8 mouse cellular contexts compared by ENCODE assay signal in the genomic region with DNA sequence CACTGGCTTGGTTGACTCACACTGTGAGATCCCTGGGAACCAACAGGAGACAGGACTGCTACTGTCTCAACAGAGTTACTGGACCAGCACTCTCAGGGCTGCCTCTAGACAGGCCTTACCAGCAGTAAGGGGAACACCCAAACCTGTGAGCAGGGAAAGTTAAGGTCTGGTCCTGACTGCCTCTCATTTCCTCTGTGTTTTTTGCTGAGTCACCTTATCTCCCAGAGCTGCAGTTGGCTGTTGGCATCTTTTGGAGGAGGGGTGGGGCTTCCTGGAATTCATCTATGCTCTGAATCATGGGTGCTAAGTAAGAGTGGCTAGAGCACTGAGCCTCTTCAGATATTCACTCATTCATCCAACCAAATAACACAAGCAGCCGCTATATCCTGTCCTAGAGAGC. TPM values are rescaled to one million over a fixed set of nuclear protein-coding genes. Genes with fewer than 3 reads are reported as not detected.
DNase-seq lines count a peak whose midpoint lies in the region; ATAC-seq and TF ChIP-seq lines count a peak whose summit lies in the region.

No protein-coding gene starts in this region.

- H3K27ac ChIP-seq in heart, embryonic 10.5 days: peak overlapping the region; percentile 87
- peak overlapping the region; percentile 100 for H3K27ac ChIP-seq in liver, embryonic 14.5 days
- H3K27ac ChIP-seq in stomach, postnatal 0 days (replicated peaks): peak overlapping the region; percentile 37

- H3K27me3 ChIP-seq in heart, embryonic 10.5 days (ENCODE audit: insufficient read depth, poor library complexity, severe bottlenecking): peaks cover 25% of the 10 kb centered on the region
- H3K27me3 ChIP-seq in liver, embryonic 14.5 days (ENCODE audit: control insufficient read depth, insufficient read depth, low read length): no peaks in the 10 kb centered on the region
- H3K27me3 ChIP-seq in stomach, postnatal 0 days (ENCODE audit: control insufficient read depth, insufficient read depth, low read length): no peaks in the 10 kb centered on the region

- 47% methylated on average over 1 of the region's 1 CpGs for WGBS in heart, embryonic 10.5 days
- WGBS in liver, embryonic 14.5 days (ENCODE audit: insufficient replicate concordance): 3% methylated on average over 1 of the region's 1 CpGs
- WGBS in stomach, postnatal 0 days: 68% methylated on average over 1 of the region's 1 CpGs

- no peak for DNase-seq in frontal cortex, postnatal 10 days (ENCODE audit: low spot score in 2 of 2)
- DNase-seq in urinary bladder, postnatal 25 days (ENCODE audit: low spot score): peak; percentile 37
- no peak for DNase-seq in urinary bladder, adult 2 months (ENCODE audit: low spot score)
- DNase-seq in heart, embryonic 10.5 days (ENCODE audit: low spot score): peak; percentile 91
- peak; percentile 94 to 98 (median 95) for DNase-seq in liver, embryonic 14.5 days (ENCODE audit: low read depth in 3 of 3, low spot score in 3 of 3)
- peak; percentile 55 for DNase-seq in stomach, postnatal 0 days (ENCODE audit: low spot score)
- no peak for DNase-seq in layer of hippocampus, adult 8-10 months (ENCODE audit: low spot score in 2 of 2)

- no peaks in the 10 kb centered on the region for H3K36me3 ChIP-seq in heart, embryonic 10.5 days
- no peaks in the 10 kb centered on the region for H3K36me3 ChIP-seq in liver, embryonic 14.5 days (replicated peaks; ENCODE audit: control insufficient read depth, insufficient read depth, low read depth)
- H3K36me3 ChIP-seq in stomach, postnatal 0 days (ENCODE audit: control insufficient read depth, insufficient read depth, low read length): no peaks in the 10 kb centered on the region

- peak overlapping the region; percentile 80 for H3K9ac ChIP-seq in liver, embryonic 14.5 days (replicated peaks)
- H3K9ac ChIP-seq in stomach, postnatal 0 days (ENCODE audit: low read length): no peak overlapping the region

- H3K4me1 ChIP-seq in heart, embryonic 10.5 days: peaks cover 58% of the 10 kb centered on the region
- H3K4me1 ChIP-seq in liver, embryonic 14.5 days (replicated peaks; ENCODE audit: control insufficient read depth in 2 of 2, insufficient read depth in 2 of 2, low read length in 1 of 2): peaks cover 49 to 63% of the 10 kb centered on the region in 2 experiments
- H3K4me1 ChIP-seq in stomach, postnatal 0 days (replicated peaks; ENCODE audit: control insufficient read depth, insufficient read depth): peaks cover 10% of the 10 kb centered on the region

- H3K4me2 ChIP-seq in liver, embryonic 14.5 days (ENCODE audit: low read depth): peak overlapping the region; percentile 74
- no peak overlapping the region for H3K4me2 ChIP-seq in stomach, postnatal 0 days (replicated peaks; ENCODE audit: low read depth)

- no peaks in the 10 kb centered on the region for H3K9me3 ChIP-seq in heart, embryonic 10.5 days
- no peaks in the 10 kb centered on the region for H3K9me3 ChIP-seq in liver, embryonic 14.5 days (ENCODE audit: control insufficient read depth, low read length)
- no peaks in the 10 kb centered on the region for H3K9me3 ChIP-seq in stomach, postnatal 0 days (ENCODE audit: control insufficient read depth, low read length)

- TF ChIP-seq EP300 in liver, embryonic 14.5 days (IDR thresholded peaks at IDR 0.05; ENCODE audit: low read depth): peak; percentile 80
- no peak for TF ChIP-seq EP300 in stomach, postnatal 0 days (optimal IDR thresholded peaks at IDR 0.05)

- no peak overlapping the region for H3K4me3 ChIP-seq in heart, embryonic 10.5 days
- H3K4me3 ChIP-seq in liver, embryonic 14.5 days (ENCODE audit: insufficient read depth in 1 of 2, low read depth in 2 of 2, low read length in 2 of 2): peak overlapping the region; percentile 56 to 82
- no peak overlapping the region for H3K4me3 ChIP-seq in stomach, postnatal 0 days (ENCODE audit: low read depth, low read length)

- peak; percentile 67 for ATAC-seq in frontal cortex, adult (ENCODE audit: low TSS enrichment)
- ATAC-seq in liver, embryonic 14.5 days (ENCODE audit: insufficient read depth): peak; percentile 81
- ATAC-seq in stomach, postnatal 0 days (ENCODE audit: low FRiP score, low TSS enrichment): peak; percentile 11; the same call in 1 of the 2 replicates

- TF ChIP-seq CTCF in liver, embryonic 14.5 days (IDR thresholded peaks at IDR 0.05; ENCODE audit: low read depth): no peak
- no peak for TF ChIP-seq CTCF in stomach, postnatal 0 days (IDR thresholded peaks at IDR 0.05; ENCODE audit: low read depth)

RNA-seq across cellular contexts. Expression of a gene that starts 4.0 kb away (rescaled TPM):
- polyA plus RNA-seq in urinary bladder, adult 2 months (2012; rRNA removed): 12.3 and 12.7 TPM in 2 replicates
- polyA plus RNA-seq in heart, embryonic 10.5 days (2016; fragmentation: Nextera tagmentation; extraction: Ambion mirVana): 1.7 and 4.1 TPM in 2 replicates
- 0.48 and 0.60 TPM in 2 replicates for polyA plus RNA-seq in liver, embryonic 14.5 days (2012; rRNA removed)
- polyA plus RNA-seq in liver, embryonic 14.5 days (2014; fragmentation: Nextera tagmentation; extraction: Ambion mirVana): 0.17 and 0.68 TPM in 2 replicates
- 3.7 and 5.3 TPM in 2 replicates for polyA plus RNA-seq in stomach, postnatal 0 days (2015; fragmentation: Nextera tagmentation; extraction: Ambion mirVana)
- 10 to 100 TPM; 50.7 to 58.1 (median 54.1) TPM for total RNA-seq in layer of hippocampus, adult 8-10 months (2022)

RNA-seq across cellular contexts. Expression of a gene that starts 44.7 kb away (rescaled TPM):
- 0.69 and 0.93 TPM in 2 replicates for polyA plus RNA-seq in urinary bladder, adult 2 months (2012; rRNA removed)
- polyA plus RNA-seq in heart, embryonic 10.5 days (2016; fragmentation: Nextera tagmentation; extraction: Ambion mirVana): 0.16 and 0.63 TPM in 2 replicates
- polyA plus RNA-seq in liver, embryonic 14.5 days (2012; rRNA removed): 0.03 and 0.07 TPM in 2 replicates
- 0.03 TPM in 1 of 2 replicates, not detected in the other for polyA plus RNA-seq in liver, embryonic 14.5 days (2014; fragmentation: Nextera tagmentation; extraction: Ambion mirVana)
- 0.11 and 0.27 TPM in 2 replicates for polyA plus RNA-seq in stomach, postnatal 0 days (2015; fragmentation: Nextera tagmentation; extraction: Ambion mirVana)
- 10 to 100 TPM; 11.8 to 16.0 (median 12.9) TPM for total RNA-seq in layer of hippocampus, adult 8-10 months (2022)

Comparison
In these comparisons a context has a peak if more than half of its experiments do, and no peak if none do; other contexts are left out.
1. DNase-seq: peak in urinary bladder, postnatal 25 days (single experiment), heart, embryonic 10.5 days (single experiment), liver, embryonic 14.5 days (3 of 3) and stomach, postnatal 0 days (single experiment); none in frontal cortex, postnatal 10 days (0 of 2), urinary bladder, adult 2 months (single experiment) and layer of hippocampus, adult 8-10 months (0 of 2).
2. ATAC-seq: peak in every context shown above with its lines; median percentile 81 in liver, embryonic 14.5 days; 67 in frontal cortex, adult; 11 in stomach, postnatal 0 days.
3. H3K27ac ChIP-seq: peak in every context shown above with its lines; median percentile 100 in liver, embryonic 14.5 days; 87 in heart, embryonic 10.5 days; 37 in stomach, postnatal 0 days.
4. H3K4me3 ChIP-seq: peak in liver, embryonic 14.5 days (2 of 2); none in heart, embryonic 10.5 days (single experiment) and stomach, postnatal 0 days (single experiment).